Mouse (Mus musculus) retina, embryonic 14.5 days (tissue): Measurements from ENCODE around the gene 4930579F01Rik.
"Not testable (repeated sequence)": the region's sequence is repeated elsewhere in the genome, so short reads cannot be mapped to it uniquely, and the experiment has no call there.

Source experiments
- DNase-seq: peaks from one replicate; pipeline ENCODE4 v3.0.0-alpha.2; 2015; ENCODE audit warnings: low spot score

4930579F01Rik gene

DNA sequence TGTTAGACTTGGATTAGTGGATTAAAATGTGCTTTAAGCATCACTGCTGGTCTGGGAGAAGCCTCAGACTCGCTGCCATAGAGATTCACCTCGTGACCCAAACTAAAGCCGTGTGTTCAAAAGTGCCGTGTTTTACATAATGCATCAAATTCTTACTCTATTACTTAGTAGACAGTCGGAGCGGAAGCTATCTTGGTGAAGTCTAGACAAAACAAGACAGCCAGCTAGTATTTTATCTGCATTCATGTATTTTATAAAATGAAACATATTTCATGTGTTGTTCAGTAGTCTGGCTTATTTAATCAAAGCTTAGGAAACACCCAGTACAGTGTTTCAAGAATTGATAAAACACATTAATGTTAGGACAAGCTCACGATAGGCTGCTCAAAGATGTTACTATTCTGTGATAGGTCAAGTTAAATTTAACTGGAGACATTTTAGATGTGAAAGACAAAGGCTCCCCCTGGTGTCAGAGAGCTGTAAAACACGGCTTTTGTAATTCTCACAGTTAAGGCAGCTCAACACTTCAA, 48.9 kb downstream of the 4930579F01Rik start, which contains the start of gene Mttp:
Gene Mttp (minus strand): TSS at position 327 of the 530 bp plus-strand sequence.
- DNase-seq = peak; percentile 95

DNA sequence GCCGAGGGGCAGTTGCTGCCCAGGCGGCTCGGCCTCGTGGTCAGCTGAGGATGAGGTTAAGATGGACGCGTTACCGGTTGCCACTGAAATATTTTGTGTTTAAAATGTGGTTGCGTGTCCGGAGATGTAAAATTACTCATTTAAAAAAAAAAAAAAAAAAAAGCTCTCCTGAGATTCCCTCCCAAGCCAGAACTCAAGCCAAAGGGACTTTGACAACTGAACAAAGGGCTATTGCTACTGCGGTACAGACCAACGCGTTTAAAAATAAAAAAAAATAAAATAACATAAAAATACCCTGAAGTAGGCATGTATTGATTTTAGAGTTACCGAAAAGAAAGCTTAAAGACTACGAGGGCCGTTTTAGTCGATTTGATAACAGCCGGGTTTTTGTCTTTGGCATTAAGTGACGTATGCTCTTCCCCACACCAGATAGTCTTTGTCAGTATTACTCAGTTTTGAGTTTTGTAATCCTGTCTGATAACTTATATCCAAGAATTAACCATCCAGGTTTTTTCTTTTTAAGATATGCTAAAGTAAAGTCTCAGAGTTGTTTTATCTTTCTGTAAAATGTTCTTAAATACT, 49.5 kb downstream of the 4930579F01Rik start:
- DNase-seq = peak; percentile 58

DNA sequence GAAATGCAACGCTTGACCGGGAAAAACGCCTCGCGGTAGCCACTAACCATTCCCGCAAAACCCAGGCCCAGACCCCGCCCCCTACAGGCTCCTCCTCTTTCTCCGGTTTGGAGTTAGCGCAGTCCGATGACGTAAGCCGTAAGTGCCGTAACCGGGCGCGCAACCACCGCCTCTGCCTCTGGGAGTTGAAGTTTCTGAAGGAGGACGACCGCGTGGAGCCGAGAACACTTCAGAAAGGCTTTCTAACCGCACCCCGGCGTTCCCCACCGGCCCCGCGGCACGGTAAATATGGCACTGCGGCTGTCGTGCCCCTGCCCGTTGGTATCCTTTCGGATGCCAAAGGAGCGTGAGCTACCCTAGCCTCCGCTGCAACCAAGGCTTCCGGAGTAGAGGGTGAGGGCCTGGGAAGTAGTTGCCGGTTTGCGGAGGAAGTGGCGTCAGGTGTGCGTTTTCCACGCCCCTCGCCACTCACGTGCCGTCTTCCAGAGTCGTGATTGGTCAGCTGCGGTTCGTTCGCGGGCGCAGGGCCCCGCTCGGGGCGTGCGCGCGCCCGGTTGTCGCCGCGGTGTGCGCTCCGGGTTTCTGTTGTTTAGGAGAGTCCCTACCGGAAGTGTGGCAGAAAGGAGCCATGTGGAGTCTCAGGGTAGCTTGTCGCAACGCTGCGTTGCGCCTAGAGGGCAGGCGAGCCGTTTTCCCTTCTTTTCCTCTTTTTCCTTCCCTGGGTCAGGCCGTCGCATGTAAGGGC, 50.1 kb downstream of the 4930579F01Rik start, which contains the start of gene Trmt10a:
Gene Trmt10a (plus strand): TSS at position 134 of the 745 bp plus-strand sequence.
- peak; percentile 98 for DNase-seq

DNA sequence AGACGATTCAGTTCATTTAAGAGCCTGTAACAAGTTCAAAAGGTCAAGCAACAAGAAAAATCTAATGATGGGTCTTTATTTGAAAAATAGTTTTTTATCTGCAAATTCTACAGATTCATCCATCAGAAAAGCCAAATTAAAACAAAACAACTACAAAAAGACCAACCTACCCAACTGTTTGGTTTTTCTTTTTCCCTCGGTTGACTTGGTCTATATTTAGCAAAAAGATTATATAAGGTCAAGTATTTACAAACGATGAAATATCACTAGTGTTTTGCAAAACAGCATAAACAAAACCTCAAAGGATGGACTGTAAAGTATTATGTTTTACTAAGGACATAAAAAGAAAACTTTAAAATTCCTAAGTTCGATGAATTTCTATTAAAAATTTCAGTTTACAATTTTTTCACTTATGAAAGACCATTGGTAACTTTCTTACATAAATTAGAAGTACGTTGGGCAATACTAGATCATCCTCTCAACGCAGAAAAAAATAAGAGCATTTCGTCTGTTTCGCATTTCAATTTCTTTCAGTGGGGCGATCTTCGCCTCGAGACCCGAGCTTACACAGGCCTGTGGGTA, 50.8 kb downstream of the 4930579F01Rik start:
- DNase-seq = peak; percentile 33

DNA sequence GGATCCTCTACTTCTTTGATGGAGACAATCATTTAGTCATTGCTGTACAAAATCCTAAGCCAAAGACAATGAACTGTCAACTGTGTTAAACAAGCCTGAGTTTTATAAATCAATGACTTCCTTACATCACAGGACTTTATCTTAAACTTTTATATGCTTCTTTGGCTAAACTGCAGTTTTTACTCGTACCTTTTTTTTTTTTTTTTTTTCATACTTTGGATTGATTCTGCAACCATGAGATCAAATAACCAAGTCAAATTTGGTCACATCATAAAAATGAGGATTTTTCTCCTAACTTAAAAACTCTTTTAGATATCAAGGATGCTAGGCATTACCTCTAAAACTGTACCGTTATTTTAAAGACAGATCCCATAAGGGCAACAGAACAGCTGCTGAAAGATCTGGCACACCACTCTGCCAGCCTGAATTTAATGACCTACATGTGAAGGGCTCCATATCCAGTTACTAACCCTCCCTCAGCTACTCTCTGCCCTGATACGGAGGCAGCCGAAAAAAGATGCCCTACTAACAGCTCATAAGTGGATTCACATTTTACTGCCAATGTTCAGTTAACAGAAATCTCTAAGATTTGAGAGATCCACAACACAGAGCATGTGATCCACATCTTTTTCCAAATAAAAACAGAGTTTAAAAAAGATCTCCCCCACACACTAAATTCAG, 51.4 kb downstream of the 4930579F01Rik start:
- peak; percentile 57 for DNase-seq

DNA sequence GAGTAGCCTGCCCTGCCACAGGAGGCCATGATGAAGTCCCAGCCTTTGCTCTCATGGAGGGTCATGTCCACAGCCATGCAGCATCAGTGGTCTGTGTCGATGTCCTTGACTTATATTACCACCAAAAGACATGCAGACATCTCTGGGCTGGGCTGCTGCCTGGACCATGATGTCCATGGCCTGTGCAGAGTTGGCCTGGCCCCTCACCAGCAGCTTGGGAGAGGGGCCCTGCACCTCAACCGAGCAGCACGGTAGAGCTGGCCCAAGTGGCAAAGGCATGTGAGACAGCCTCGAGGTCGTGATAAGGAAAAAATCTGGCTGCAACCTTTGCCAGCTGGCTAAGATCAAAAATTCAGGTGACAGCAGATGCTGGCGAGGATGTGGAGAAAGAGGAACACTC, 54.0 kb downstream of the 4930579F01Rik start:
- no peak for DNase-seq

DNA sequence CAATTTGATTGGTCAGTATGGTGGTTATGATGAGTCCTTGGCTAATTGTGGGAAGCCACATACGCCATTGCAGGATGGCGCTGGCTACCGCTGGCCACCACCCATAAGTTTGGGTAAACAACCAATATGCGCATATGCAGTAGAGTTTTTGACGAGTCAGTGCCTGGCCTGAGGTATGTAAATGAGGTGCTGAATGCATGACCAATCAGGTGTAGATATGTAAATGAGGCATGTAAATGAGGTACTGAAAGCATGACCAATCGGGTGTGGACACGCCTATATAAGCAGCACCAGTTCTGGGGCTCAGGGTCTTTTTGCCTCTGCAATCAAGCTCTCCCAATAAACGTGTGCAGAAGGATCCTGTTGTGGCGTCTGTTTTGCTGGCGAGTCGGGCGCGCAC, 55.5 kb downstream of the 4930579F01Rik start:
- not testable (repeated sequence) for DNase-seq

DNA sequence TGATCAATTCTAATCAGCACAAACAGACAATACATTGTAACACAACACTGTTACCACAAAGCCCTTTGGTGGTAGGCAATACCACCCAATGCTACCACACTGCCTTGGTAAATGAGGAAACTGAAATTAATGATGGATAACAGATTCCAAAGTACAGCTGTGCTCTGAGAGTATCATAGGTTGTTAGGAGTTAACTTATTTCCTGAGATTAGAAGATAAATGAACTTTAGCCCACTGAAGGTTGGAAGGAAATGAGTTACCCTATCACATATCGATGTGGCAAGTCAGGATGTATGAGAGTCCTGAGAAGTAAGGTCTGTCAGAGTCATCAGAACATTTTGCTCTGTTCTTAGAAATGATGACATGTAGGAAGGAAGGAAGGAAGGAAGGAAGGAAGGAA, 59.1 kb downstream of the 4930579F01Rik start:
- no peak for DNase-seq

DNA sequence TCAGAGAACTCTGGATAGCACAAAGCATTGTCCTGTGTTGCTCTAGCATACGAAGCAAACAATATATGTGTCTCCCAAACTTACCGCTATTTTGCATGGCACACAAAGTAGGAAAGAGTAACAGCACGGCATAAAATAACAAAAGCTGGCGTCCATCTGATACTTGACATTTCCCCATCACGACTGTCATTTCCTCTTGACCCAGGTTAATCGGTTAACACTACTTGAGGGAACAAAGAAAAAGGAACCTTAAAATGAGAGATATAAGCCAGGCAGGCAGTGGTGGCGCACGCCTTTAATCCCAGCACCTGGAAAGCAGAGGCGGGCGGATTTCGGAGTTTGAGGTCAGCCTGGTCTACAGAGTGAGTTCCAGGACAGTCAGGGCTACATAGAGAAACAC, 59.7 kb downstream of the 4930579F01Rik start:
- DNase-seq = no peak

DNA sequence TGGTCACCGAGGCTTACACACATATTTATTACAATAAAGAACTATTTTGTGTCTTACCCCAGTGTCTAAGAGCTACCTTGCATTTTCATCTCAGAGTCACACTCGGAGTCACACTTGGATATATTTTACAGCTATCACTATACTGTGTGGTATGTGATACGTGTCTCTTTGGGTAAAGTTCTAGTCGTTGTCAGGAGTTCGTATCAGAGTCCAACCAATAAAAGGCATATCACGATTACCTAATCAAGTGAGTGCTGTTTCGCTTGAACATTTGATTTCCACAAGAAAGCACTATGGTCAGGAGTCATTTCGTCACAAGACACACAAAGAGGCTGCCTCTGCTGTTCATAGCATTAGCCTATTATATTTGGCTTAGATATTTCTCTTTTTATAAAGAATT, 60.2 kb downstream of the 4930579F01Rik start:
- no peak for DNase-seq

DNA sequence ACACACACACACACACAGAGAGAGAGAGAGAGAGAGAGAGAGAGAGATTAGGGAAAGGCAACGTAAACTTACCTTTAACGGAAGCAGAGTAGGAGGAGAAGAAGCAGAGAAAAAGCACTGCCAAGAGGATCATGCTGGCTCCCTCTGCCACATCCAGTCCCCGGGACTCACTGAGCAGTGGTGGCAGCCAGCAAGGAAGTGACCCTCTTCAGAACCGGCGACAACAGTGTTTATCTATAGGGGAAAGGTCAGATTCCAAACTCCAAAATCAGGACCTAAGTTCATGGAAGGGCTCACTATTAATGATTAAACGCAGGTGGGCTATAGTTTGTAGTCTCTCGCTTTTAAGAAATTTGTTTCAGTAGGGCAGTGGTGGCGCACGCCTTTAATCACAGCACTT, 62.5 kb downstream of the 4930579F01Rik start:
- no peak for DNase-seq

DNA sequence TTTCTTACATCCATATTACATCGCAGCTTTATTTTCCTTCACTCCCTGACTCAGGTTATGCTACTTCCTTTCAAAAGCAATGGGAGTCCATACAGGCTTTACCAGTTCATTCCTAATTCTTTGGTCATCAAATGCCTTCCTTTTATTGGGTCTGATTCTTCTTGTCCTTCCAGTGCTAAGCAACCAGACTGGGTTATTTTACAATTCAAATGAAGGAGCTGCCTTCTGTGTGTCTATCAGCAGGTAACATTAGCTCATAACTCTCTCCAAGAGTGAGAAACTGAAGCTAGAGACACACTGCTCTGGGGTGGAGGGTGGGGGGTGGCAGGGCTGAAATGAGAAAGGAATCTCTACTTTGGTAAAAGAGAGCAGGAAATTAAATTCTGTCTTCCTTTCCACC, 62.9 kb downstream of the 4930579F01Rik start:
- no peak for DNase-seq

DNA sequence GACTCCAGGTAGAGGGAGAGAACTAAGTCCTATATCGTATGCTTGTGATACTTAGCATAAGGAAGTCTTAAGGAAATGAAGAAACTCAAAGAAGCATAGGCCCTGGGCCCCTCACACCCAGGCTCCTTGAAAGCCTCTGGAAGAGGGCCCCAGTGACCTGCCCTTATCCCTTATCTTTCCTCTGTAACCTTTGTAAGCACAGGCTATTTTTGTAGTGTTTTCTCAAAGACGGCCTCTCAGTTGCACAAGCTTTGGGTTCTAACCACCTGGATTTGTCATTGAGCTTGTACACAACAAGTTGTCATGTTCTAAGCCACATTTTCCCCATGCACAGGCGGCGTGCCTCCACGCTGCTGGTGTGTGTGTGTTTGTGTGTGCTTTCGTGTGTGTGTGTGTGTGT, 64.5 kb downstream of the 4930579F01Rik start:
- DNase-seq = no peak

DNA sequence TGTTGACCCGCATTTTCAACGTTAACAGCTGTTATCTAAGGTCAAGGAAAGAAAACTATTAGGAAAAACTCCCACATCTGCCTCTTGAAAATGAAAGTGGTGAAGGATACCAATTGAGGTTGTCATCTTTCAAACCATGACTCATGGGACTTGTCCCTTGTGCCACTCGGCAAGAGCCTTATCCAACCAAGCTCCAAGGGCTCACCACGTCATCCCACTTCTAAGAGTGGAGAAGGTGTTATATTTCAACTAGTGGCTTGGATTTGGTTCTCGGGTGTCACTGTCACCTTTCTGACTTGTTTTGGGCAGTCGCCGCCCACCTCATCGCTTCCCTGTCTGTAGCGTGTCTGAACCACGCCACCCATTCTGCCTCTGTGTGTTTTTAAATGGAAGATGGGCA, 69.8 kb downstream of the 4930579F01Rik start:
- no peak for DNase-seq

DNA sequence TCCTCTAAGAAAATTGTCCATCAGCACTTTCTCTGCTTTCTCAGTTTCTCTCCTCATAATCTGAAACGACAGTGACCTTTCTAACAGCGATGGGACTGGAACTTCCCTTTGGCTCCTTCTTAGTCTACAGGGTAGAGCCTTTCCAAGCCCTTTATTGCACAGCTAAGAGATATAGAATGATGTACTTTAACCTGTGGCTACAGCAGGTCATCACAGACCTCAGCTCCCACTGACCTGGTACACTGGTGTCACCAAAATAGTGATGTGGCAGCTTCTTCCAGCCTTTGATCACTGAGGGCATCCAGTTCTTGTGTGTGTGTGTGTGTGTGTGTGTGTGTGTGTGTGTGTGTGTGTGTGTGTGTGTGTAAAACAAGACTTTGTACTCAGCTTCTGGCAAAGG, 72.2 kb downstream of the 4930579F01Rik start:
- DNase-seq = no peak

DNA sequence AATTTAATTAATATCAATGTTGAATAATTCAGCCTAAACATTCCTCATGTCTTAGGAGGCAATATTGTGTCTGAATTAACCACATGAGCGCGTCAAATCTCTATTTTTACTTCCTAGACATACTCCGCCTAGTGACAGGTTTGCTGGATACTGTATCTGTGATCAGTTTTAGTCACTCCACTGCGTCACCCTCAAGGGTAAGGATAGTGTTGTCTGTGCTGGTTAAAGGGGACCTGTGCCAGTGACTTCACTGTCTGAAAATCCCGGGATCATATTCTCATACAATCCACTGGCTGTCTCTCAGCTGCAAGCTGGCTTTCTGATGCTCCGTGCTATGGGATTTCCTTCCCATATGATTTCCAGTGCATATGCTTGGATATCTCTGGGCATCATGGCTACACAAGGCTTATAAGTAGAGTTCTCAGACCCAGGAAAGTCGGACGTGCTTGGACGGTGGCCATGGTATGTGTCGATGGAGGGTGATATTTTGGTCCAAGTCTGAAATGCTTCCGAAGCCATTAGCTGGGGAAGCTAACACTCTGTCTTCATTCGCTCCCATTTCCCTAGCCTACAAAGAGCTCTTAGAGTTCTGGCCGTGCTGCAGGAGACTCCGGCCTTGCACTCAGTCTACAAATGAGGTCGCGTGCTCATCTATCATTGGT, 74.0 kb downstream of the 4930579F01Rik start:
- DNase-seq = no peak

DNA sequence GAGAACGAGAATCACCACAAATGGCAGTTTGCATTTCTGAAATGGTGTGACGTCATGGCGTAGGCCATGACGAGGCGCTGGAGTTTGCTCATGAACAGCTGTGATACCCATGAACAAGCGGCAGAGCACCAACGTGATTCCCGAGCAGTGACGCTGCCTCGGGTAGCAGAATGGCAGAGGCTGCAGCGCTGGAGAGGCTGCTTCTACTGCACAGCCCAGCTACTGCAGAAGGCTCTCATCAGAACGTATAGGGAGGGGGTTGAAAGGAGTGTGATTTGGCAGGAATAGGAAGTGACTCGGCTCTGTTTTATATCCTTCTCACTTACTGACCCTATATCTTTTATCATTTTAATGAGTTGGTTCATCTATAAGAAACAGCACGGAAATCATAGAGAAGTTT, 74.8 kb downstream of the 4930579F01Rik start:
- no peak for DNase-seq

DNA sequence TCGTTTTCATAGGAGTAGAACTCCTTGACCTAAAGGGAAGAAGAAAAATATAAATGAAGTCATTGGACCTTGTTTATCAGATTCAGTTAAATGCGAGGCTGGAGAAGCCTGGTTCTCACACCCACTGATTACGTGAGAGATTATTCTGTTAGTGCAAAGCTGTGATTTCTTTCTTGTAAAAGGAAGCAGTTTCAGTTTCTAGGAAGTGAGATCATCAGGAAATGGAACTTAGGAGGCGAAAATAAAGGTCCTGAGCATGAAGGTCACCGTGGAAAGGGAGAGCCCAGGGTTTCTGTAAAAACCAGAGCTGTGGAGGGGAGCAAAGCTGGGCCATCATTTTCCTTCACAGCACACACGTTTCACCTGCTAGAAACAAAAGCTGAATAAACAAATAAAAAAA, 75.2 kb downstream of the 4930579F01Rik start:
- DNase-seq = no peak

DNA sequence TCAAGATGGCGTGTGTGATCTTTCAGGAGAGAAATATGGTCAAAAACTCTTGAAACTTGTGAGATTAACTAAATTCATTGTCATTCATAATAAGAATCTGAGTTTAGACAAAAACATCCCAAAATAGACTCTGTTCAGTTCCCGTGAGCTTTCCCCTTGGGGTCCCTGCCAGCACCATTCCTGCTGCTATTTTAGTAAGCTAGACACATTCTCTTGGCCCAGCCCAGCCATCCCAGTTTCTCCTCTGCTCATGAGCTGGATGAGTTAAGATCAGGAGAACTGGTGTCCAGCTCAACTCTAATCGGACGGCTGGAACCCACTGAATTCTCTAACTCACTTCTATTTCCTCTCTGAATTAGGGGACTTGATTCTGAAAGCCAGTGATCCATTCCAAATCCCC, 76.8 kb downstream of the 4930579F01Rik start:
- no peak for DNase-seq

DNA sequence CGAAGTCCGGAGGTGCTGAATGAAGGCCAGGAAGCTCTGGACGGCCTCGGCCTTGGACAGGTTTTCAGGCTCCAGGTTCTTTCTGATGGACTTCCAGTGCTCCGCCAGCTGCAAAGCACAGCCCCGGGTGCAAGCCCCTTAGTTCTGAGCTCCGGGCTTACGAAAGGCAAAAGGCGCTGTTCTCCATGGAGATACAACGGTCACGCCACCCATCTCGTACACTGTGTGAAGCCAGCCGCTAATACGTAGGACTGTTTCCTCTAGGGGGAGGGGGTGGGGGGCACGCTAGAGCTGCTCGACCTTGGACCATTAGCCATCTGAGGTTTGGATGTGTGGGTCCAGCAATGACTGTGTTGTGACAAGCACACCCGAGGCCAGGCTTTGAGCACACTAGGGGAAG, 79.5 kb downstream of the 4930579F01Rik start:
- no peak for DNase-seq
